Mouse (Mus musculus): ENCODE data around the gene Irf4. TPM values are rescaled to one million over a fixed set of nuclear protein-coding genes. Genes with fewer than 3 reads are reported as not detected.

Gene Irf4
- polyA plus RNA-seq, 1 experiment = 0.22 TPM

DNA sequence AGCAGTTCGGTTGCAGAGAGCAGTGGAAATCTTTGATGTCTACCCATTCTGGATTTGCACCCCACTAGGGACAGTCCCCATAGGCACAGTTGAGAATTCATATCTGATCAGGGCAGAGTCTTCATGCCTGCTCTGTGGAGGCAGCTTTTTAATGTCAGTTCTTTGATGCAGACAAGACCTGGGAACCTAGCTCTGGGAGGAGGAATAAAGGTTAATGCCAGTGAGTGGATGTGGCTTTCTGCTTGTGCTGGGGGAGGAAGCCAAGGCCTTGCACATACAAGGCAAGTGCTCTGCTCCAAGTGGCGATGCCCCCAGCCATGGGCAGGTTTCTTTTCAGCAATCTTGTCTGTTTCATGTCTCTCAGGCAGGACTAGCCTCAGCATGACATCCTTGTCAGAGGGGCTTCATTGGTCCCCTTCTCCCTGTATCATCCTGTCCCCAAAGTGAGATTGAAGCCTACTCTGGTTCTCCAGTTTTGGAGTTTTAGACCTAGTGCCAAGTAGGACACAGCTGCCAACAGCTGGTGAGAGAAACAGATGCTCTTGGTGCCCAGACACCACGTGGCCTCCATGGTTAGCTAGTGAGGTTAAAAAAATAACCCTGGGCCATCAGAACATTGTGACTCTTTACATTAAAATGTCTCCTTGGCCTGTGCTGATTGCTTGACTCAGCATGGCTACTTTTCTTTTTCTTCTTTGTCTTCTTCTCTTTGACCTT lies 11.5 kb downstream of the Irf4 start:
- no peak for DNase-seq (ENCODE audit: extremely low spot score in 1 of 2, low spot score in 1 of 2)

DNA sequence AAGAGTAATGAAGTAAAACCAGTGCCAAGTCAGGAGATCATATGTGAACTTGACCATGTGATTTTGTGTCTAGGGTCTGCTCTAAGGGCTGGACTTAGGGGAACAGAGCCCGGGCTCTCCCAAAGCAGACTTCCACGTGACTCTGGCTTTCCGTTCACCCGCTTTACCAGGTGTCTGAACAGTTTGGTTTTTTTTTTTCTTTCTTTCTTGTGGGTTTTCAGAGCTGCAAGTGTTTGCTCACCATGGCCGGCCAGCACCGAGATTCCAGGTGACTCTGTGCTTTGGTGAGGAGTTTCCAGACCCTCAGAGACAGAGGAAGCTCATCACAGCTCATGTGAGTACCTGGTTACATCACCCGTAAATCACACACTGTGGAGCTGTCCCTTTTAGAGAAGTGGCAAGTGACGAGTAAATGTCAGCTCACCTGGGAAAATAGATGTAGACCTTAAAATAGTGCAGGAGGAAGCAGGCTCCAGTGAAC lies 12.2 kb downstream of the Irf4 start:
- DNase-seq (ENCODE audit: extremely low spot score in 1 of 2, low spot score in 1 of 2) = no peak

GRCm38 (mm10) chr13:30762224-30762623 lies 13.2 kb downstream of the Irf4 start:
- DNase-seq (ENCODE audit: extremely low spot score in 1 of 2, low spot score in 1 of 2) = no peak

DNA sequence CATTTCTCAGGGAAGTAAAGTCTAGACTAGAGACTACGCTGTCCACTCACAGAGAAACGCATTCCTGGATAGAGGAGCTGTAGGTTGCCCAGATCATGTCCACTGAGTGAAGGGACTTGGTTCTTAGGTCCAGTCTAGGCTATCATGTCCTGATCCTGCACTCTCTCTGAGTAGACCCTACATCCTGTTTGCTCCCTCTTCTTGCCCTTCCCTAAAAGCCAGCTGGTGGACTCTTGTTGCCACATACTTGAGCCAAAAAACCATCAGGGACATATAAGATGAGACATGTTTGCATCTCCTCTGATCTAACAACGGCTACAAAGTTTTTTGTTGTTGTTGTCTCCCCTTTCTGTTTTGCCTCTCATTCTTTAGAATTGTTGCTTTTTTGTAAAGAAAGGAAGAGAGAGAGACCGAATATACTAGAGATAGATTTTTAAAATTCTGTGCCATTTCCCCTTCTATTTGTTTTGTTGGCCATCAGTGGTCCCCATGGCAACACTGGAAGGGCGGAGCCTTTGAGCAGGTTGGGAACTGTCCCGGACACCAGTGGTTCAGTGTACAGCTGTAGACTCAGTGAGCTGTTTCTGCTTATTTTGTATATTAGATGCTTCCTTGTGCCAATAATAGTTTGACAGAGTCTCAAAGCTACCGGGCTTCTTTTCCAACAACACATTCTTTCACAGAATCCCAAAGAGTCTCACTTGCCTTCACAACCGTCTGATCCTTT lies 15.2 kb downstream of the Irf4 start:
- no peak for DNase-seq (ENCODE audit: extremely low spot score in 1 of 2, low spot score in 1 of 2)

GRCm38 (mm10) chr13:30765906-30766305 lies 16.9 kb downstream of the Irf4 start:
- DNase-seq (ENCODE audit: extremely low spot score in 1 of 2, low spot score in 1 of 2) = no peak

GRCm38 (mm10) chr13:30766636-30767476 lies 17.8 kb downstream of the Irf4 start:
- no peak for DNase-seq (ENCODE audit: extremely low spot score in 1 of 2, low spot score in 1 of 2)

GRCm38 (mm10) chr13:30767477-30768127 lies 18.6 kb downstream of the Irf4 start:
- DNase-seq (ENCODE audit: extremely low spot score in 1 of 2, low spot score in 1 of 2) = no peak

- DNase-seq (ENCODE audit: extremely low spot score in 1 of 2, low spot score in 1 of 2) = no peak
Measured at GRCm38 (mm10) chr13:30776021-30776420, 27.0 kb downstream of the Irf4 start.

DNA sequence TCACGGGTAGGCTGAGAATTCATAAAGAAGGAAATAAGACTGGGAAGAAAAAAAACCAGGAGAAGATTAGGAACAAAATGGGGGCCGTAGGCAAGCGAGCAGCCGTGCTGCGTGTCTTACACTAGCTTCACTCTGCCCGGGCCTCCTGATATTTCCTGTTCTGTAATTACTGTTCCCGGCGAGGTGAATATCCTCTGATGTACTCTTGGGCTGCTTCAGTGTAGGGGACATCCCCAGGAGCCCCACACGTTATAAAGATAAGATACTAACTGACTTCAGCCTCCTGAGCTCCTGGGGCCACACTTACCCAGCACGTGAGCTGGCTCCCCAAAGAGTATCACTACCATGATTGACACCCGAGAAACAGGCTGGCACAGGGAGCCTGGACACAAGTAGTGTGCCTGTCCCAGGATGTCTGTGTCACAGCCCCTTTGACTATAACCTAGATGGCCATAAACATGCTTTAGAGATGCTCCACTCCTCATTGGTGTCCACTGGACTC lies 28.7 kb downstream of the Irf4 start:
- no peak for DNase-seq (ENCODE audit: extremely low spot score in 1 of 2, low spot score in 1 of 2)

DNA sequence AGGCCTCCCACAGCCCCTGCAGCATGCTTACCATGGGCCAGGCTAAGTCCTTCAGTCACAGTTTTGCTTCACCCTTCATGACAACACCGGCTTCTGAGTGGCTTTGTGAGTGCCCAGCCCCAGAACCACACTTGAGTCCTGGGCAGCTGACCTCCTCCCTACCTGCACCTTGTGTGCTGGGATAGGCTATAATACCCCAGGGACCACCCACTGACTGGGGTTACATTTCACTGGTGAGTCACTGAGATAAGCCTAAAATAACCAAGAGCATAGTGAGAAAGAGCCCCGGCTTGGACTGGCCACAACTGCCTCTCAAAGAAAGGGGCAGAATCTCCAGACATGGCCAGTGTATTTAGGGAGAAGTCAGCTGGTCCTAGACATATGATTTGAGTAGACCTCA lies 32.9 kb downstream of the Irf4 start:
- no peak for DNase-seq (ENCODE audit: extremely low spot score in 1 of 2, low spot score in 1 of 2)

DNA sequence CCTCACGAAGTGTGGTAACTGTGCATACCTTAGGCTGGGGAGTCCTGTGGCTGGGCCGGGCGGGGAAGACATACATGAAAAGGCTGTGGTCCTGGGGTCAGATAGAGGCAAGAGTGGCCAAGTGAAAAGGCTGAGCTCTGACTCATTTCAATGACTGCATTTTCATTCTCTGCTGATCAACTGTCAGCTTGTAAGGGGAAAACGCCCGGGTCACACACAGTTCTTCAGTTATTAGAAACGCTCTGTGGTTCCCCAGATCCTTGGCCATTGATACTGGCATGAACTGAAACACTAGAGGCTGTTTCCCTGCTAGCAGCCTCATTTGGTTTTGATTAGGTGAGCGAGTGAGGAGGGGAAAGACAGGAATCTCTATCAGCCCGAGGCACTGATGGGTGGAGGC lies 33.4 kb downstream of the Irf4 start:
- no peak for DNase-seq (ENCODE audit: extremely low spot score in 1 of 2, low spot score in 1 of 2)

GRCm38 (mm10) chr13:30785423-30786040 lies 36.5 kb downstream of the Irf4 start:
- no peak for DNase-seq (ENCODE audit: extremely low spot score in 1 of 2, low spot score in 1 of 2)

DNA sequence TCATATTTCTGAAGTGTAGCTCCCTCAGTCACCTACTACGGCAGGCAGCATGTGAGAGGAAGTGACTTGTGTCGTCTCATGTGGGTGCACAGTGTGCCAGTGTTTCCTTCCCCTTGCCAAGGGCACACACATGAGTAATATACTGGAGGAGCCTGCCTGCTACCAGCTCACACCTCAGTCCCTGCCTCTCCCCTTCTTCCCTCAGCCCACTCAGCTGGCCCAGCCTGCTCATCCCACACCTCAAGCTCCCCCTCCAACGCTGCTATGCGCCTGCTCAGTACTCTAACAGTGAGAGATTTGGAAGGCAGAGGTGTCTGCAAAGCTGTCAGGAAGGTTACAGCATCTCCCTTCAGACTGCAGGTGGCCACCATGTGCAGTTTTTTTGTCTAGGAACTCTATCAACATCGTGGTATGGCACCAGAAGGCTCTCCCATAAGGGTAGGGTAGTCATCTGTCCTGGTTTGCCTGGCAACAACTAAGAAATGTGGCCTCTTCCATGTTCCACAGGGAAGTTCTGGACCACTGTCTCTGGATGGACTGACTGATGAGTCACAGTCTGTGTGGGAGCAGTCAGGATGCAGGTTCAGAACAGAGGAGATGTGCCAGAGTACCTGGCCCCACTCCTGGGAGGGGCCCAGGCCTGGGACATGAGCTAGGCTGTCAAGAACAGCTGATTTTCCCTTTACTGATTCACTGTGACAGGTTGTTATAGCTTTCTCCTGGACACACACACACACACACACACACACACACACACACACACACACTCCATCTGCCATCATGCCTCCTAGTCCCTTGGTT lies 37.4 kb downstream of the Irf4 start:
- DNase-seq (ENCODE audit: extremely low spot score in 1 of 2, low spot score in 1 of 2) = peak; percentile 84 to 89

GRCm38 (mm10) chr13:30787036-30787320 lies 38.0 kb downstream of the Irf4 start:
- no peak for DNase-seq (ENCODE audit: extremely low spot score in 1 of 2, low spot score in 1 of 2)

DNA sequence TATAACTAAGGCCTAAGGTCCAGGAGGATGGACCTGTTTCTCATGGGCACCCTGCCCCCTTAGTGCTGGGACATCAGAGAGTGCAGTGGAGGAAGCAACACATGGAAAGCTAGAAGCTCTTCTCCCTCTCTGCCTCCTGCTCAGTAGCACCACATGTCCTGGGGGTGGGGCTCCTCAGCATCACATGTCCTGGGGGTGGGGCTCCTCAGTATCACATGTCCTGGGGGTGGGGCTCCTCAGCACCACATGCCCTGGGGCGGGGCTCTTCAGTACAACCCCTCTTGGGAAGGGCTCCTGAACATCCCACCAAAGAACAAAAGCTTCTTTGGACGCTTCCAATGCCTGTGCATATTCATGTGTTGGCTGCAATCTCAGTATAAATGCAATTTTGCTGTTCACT lies 38.5 kb downstream of the Irf4 start:
- no peak for DNase-seq (ENCODE audit: extremely low spot score in 1 of 2, low spot score in 1 of 2)

DNA sequence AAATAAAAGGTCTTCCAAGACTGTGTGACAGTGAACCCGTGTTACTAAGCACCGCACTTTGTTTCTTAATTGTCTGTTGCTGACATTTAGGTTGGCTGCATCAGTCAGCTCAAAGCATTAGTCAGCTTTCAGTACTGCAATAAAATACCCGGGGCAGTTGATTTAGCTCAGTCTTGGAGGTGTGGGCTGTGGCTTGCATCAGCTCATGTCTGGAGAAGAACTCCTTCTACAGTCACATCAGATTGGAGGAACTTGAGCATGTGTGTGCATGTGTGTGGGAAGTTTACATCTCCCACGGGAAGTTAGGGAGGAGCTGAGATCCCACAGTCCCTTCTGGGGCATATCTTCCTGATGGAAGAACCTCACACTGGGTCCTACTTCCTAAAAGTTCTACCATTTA lies 38.9 kb downstream of the Irf4 start:
- DNase-seq (ENCODE audit: extremely low spot score in 1 of 2, low spot score in 1 of 2) = peak in 1 of 2 experiments; percentile 25

DNA sequence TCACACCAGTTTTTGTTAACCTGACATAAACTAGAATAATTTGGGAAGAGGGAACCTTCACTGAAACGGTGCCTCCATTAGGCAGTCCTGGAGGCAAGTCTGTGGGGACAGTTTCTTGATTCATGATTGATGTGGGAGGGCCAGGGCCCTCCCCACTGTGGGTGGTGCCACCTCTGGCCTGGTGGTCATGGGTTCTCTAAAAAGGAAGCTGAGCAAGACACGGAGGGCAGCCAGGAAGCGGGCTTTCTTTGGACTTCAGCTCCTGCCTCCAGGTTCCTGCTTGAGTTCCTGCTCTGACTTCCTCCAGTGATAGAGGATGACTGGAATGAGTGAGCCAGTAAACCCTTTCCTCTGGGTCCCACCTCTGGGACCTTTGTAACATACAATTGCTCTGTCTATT lies 39.4 kb downstream of the Irf4 start:
- DNase-seq (ENCODE audit: extremely low spot score in 1 of 2, low spot score in 1 of 2) = no peak

DNA sequence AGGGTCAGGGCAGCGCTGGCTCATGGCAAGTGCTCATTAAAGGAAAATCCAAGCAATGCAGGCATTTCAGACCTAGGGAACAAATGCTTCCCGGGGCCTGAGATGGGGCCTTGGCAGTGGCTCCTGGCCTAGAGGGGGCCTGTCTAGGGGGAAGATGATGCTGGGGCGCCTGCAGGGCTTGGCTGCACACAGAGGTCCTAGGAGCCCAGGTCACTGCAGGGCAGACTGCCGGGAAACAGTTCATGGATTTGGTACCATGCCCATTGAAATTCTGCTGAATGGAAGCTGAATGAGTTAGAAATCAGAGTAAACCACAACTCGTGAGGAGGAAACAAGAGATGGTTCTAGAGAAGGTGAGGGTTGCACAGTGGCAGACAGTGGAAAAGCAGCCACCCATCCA lies 41.0 kb downstream of the Irf4 start:
- DNase-seq (ENCODE audit: extremely low spot score in 1 of 2, low spot score in 1 of 2) = no peak

GRCm38 (mm10) chr13:30792308-30792707 lies 43.3 kb downstream of the Irf4 start:
- no peak for DNase-seq (ENCODE audit: extremely low spot score in 1 of 2, low spot score in 1 of 2)

- no peak for DNase-seq (ENCODE audit: extremely low spot score in 1 of 2, low spot score in 1 of 2)
Measured at GRCm38 (mm10) chr13:30792741-30793140, 43.7 kb downstream of the Irf4 start.
